Mouse (Mus musculus) limb, embryonic 13.5 days (tissue): Measurements from ENCODE around the gene Stx1b. TPM values are rescaled to one million over a fixed set of nuclear protein-coding genes. Genes with fewer than 3 reads are reported as not detected.
A peak's percentile ranks its signal among the peaks of the same experiment; 100 is the strongest.

Experiments
- ATAC-seq: fragments of 200-750 bp; cut with Nextera tagmentation; 2 replicates; pipeline ENCODE4 v1.8.0; 2017; ENCODE audit warnings: low read depth, moderate number of reproducible peaks, moderate TSS enrichment; ENCODE audit not compliant: low FRiP score
- H3K27ac ChIP-seq: fragments of 300-500 bp; sonication (generic); 2 replicates; pipeline ENCODE4 v1.5.1; 2015; ENCODE audit warnings: inconsistent platforms, mild to moderate bottlenecking, moderate library complexity
- H3K27me3 ChIP-seq: fragments of 300-500 bp; sonication (generic); 2 replicates; pipeline ENCODE4 v1.6.1; 2015; ENCODE audit warnings: mild to moderate bottlenecking, inconsistent platforms
- H3K36me3 ChIP-seq: fragments of 300-500 bp; sonication (generic); 2 replicates; pipeline ENCODE4 v1.6.1; 2015; ENCODE audit warnings: inconsistent platforms, mild to moderate bottlenecking, moderate library complexity
- H3K4me1 ChIP-seq: fragments of 300-500 bp; sonication (generic); 2 replicates; pipeline ENCODE4 v1.6.1; 2015; ENCODE audit warnings: inconsistent platforms
- H3K4me2 ChIP-seq: fragments of 300-500 bp; sonication (generic); replicated peaks from 2 replicates; pipeline ENCODE4 v1.6.1; 2015; ENCODE audit warnings: inconsistent platforms, mild to moderate bottlenecking, moderate library complexity
- H3K4me3 ChIP-seq: fragments of 300-500 bp; sonication (generic); 2 replicates; pipeline ENCODE4 v1.5.1; 2015; ENCODE audit warnings: moderate library complexity, mild to moderate bottlenecking, inconsistent platforms
- H3K9ac ChIP-seq: fragments of 300-500 bp; sonication (generic); 2 replicates; pipeline ENCODE4 v1.6.1; 2015; ENCODE audit warnings: mild to moderate bottlenecking, inconsistent platforms
- H3K9me3 ChIP-seq: fragments of 300-500 bp; sonication (generic); 2 replicates; pipeline ENCODE4 v1.6.1; 2016; ENCODE audit warnings: inconsistent platforms
- WGBS: fragments of 180-500 bp; shearing (Covaris S2); methylation state at CpG from one replicate; pipeline ENCODE4 v1.1.7; 2015; 5-methylcytosine and 5-hydroxymethylcytosine counted together
- polyA plus RNA-seq: library from polyadenylated mRNA; unstranded; fragments of >200 nt; fragmentation: Nextera tagmentation; extraction: Ambion mirVana; gene quantifications from 2 replicates; pipeline ENCODE4 v1.2.1, GENCODE M21; 2015

Gene Stx1b
- polyA plus RNA-seq, 1 experiment from 2014 or later, result 7.7 TPM

DNA sequence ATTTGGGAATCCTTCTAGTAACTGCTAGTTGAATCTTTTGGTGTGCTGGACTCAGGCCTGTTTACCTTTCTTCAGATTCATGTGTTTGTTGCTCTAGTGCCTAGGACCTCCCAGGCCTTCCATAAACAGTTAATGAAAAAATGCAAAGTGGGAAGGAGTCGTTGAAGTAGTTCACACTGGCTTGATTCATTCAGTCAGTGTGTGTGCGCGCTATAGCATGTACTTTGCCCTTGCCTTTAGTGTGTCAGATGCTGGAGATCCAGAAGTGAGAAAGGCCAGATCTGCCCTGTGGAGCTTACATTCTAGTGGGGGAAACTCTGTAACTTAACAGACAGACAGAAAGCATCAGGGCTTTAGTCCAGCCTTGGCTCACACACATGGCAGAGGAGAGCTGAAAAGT, 63.9 kb downstream of the Stx1b start:
- no peak for ATAC-seq
- 74% methylated on average over 3 of the region's 3 CpGs for WGBS
- Histone ChIP-seq H3K4me2 (no peak overlapping the region), H3K9me3 (no peaks in the 10 kb centered on the region), H3K4me3 (no peak overlapping the region), H3K4me1 (peaks cover 31% of the 10 kb centered on the region), H3K9ac (0 out of 2 replicates have a peak overlapping the region, but pooled peaks have one; percentile 19), H3K27me3 (no peaks in the 10 kb centered on the region), H3K36me3 (peaks cover 84% of the 10 kb centered on the region), H3K27ac (no peak overlapping the region; the same call in 1 of the 2 replicates)

DNA sequence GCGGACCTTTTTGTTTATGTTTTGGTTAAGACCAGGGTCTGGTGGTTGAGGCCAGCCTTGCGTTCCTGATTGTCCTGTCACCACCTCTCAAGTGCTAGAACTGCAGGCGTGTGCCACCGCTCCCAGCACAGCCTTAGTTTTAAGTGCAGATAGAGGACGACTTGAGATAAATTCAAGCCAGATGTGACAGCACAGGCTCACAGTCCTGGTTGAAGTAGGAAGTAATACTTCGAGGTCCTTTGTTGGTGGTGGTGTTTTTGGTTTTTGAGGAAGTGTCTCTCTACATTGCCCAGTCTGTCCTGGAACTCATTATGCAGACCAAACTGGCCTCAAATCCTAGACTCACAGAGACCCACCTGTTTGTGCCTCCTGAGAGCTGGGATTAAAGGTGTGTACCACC, 64.6 kb downstream of the Stx1b start:
- Histone ChIP-seq H3K4me1 (peaks cover 31% of the 10 kb centered on the region), H3K36me3 (peaks cover 84% of the 10 kb centered on the region), H3K4me3 (peak overlapping the region; percentile 5; the same call in 1 of the 2 replicates), H3K9ac (peak overlapping the region; percentile 43; the same call in 1 of the 2 replicates), H3K9me3 (no peaks in the 10 kb centered on the region), H3K4me2 (0 out of 2 replicates have a peak overlapping the region, but pooled peaks have one; percentile 3), H3K27ac (peak overlapping the region; percentile 44; the same call in 1 of the 2 replicates), H3K27me3 (no peaks in the 10 kb centered on the region)
- WGBS, result 14% methylated on average over 6 of the region's 6 CpGs
- no peak for ATAC-seq

Other genes starting within 250 kb of the Stx1b start
- 9.2 and 9.6 TPM in 2 replicates for gene Ccdc189, start 236.0 kb downstream of the Stx1b start, polyA plus RNA-seq
- 51.6 and 54.9 TPM in 2 replicates for gene Rnf40, start 235.8 kb downstream of the Stx1b start, polyA plus RNA-seq
- gene Zfp629, start 208.8 kb downstream of the Stx1b start, polyA plus RNA-seq, result 16.2 and 19.2 TPM in 2 replicates
- gene Bcl7c, start 115.6 kb downstream of the Stx1b start, polyA plus RNA-seq, result 82.3 and 85.8 TPM in 2 replicates
- gene Ctf1, start 111.8 kb downstream of the Stx1b start, polyA plus RNA-seq, result 28.3 and 31.6 TPM in 2 replicates
- gene Ctf2, start 92.4 kb downstream of the Stx1b start, polyA plus RNA-seq, result 0.46 and 0.50 TPM in 2 replicates
- 6.7 TPM in 2 replicates for gene Fbxl19, start 80.0 kb downstream of the Stx1b start, polyA plus RNA-seq
- 20.1 and 20.8 TPM in 2 replicates for gene Orai3, start 54.7 kb downstream of the Stx1b start, polyA plus RNA-seq
- 28.1 and 30.8 TPM in 2 replicates for gene Setd1a, start 47.9 kb downstream of the Stx1b start, polyA plus RNA-seq
- not detected in 2 replicates for gene Gm49388, start 38.9 kb downstream of the Stx1b start, polyA plus RNA-seq
- gene Hsd3b7, start 23.9 kb downstream of the Stx1b start, polyA plus RNA-seq, result 11.2 and 11.3 TPM in 2 replicates
- gene Stx4a, start 255 bp downstream of the Stx1b start, polyA plus RNA-seq, result 53.2 and 55.6 TPM in 2 replicates
- 10.5 and 11.6 TPM in 2 replicates for gene Zfp646, start 51.7 kb upstream of the Stx1b start, polyA plus RNA-seq
- 23.0 and 24.4 TPM in 2 replicates for gene Zfp668, start 52.3 kb upstream of the Stx1b start, polyA plus RNA-seq
- 1.9 and 2.1 TPM in 2 replicates for gene Prss53, start 66.4 kb upstream of the Stx1b start, polyA plus RNA-seq
- not detected in 2 replicates for gene Gm21974, start 70.9 kb upstream of the Stx1b start, polyA plus RNA-seq
- gene Vkorc1, start 71.1 kb upstream of the Stx1b start, polyA plus RNA-seq, result 159 and 174 TPM in 2 replicates
- 84.9 and 85.3 TPM in 2 replicates for gene Bckdk, start 79.5 kb upstream of the Stx1b start, polyA plus RNA-seq
- 44.2 and 47.8 TPM in 2 replicates for gene Kat8, start 88.0 kb upstream of the Stx1b start, polyA plus RNA-seq
- gene Prss8, start 105.6 kb upstream of the Stx1b start, polyA plus RNA-seq, result 4.4 and 5.7 TPM in 2 replicates
- gene Prss36, start 122.2 kb upstream of the Stx1b start, polyA plus RNA-seq, result 9.6 and 11.9 TPM in 2 replicates
- gene Fus, start 142.9 kb upstream of the Stx1b start, polyA plus RNA-seq, result 542 and 587 TPM in 2 replicates
- gene Pycard, start 169.3 kb upstream of the Stx1b start, polyA plus RNA-seq, result 22.5 and 27.7 TPM in 2 replicates
- 1.7 and 1.8 TPM in 2 replicates for gene Trim72, start 179.4 kb upstream of the Stx1b start, polyA plus RNA-seq
- 0.87 and 0.92 TPM in 2 replicates for gene Itgam, start 238.1 kb upstream of the Stx1b start, polyA plus RNA-seq
- gene Gm49368, start 238.1 kb upstream of the Stx1b start, polyA plus RNA-seq, result not detected in 2 replicates